Mouse (Mus musculus): ENCODE measurements at regions not wholly inside any gene's neighbourhood (a gene's known extent, or its start where the extent isn't known, plus 50 kb on each side); places are given as distances from the start of the nearest gene placed in this dataset.

- DNase-seq: peak; percentile 3
Observed at GRCm38 (mm10) chr7:40762520-40762919, 135.6 kb upstream of the Vstm2b start.

GRCm38 (mm10) chr7:40766142-40766541 is 132.0 kb upstream of the Vstm2b start:
- DNase-seq: no peak

GRCm38 (mm10) chr7:40776220-40776619 is 121.9 kb upstream of the Vstm2b start:
- no peak for DNase-seq

GRCm38 (mm10) chr7:40784906-40785305 is 113.2 kb upstream of the Vstm2b start:
- DNase-seq: no peak

- DNase-seq: no peak
Observed at GRCm38 (mm10) chr7:40786758-40787157, 111.4 kb upstream of the Vstm2b start.

- DNase-seq: no peak
Observed at GRCm38 (mm10) chr7:40788486-40788885, 109.6 kb upstream of the Vstm2b start.

- no peak for DNase-seq
Observed at GRCm38 (mm10) chr7:40794458-40795207, 103.5 kb upstream of the Vstm2b start.

GRCm38 (mm10) chr7:40799794-40800193 is 98.3 kb upstream of the Vstm2b start:
- DNase-seq: no peak

GRCm38 (mm10) chr7:40801291-40801690 is 96.8 kb upstream of the Vstm2b start:
- no peak for DNase-seq

- DNase-seq: no peak
Observed at GRCm38 (mm10) chr7:40805211-40805610, 92.9 kb upstream of the Vstm2b start.

GRCm38 (mm10) chr7:40805866-40806265 is 92.3 kb upstream of the Vstm2b start:
- DNase-seq: no peak

GRCm38 (mm10) chr7:40812952-40813351 is 85.2 kb upstream of the Vstm2b start:
- DNase-seq: no peak

GRCm38 (mm10) chr7:40825141-40825742 is 72.9 kb upstream of the Vstm2b start:
- DNase-seq: no peak

GRCm38 (mm10) chr7:40829526-40829925 is 68.6 kb upstream of the Vstm2b start:
- no peak for DNase-seq

GRCm38 (mm10) chr7:40831583-40831982 is 66.5 kb upstream of the Vstm2b start:
- no peak for DNase-seq

GRCm38 (mm10) chr7:40842344-40842992 is 55.7 kb upstream of the Vstm2b start:
- no peak for DNase-seq

- no peak for DNase-seq
Observed at GRCm38 (mm10) chr7:40846512-40846911, 51.6 kb upstream of the Vstm2b start.
